Mouse (Mus musculus) CH12.LX (cell line): Measurements from ENCODE around the gene Pramef8. TPM values are rescaled to one million over a fixed set of nuclear protein-coding genes. Genes with fewer than 3 reads are reported as not detected.

Source experiments
- DNase-seq: peaks from one replicate; pipeline ENCODE4 v3.0.0-alpha.2; 2013; ENCODE audit errors: extremely low read depth
- H3K27ac ChIP-seq: 2 replicates; pipeline ENCODE4 v1.5.1; 2012; ENCODE audit warnings: low read depth, mild to moderate bottlenecking, control low read depth, moderate library complexity; ENCODE audit not compliant: insufficient read depth
- H3K27me3 ChIP-seq: replicated peaks from 2 replicates; pipeline ENCODE3; 2012; ENCODE audit warnings: inconsistent platforms
- H3K36me3 ChIP-seq, 2 experiments: replicated peaks in 1 of 2; 2 replicates each; pipeline versions ENCODE3 to v1.6.1; 2012; ENCODE audit warnings: inconsistent platforms in 1 of 2, low read length in 1 of 2, mild to moderate bottlenecking in 1 of 2, mixed read lengths in 1 of 2, moderate library complexity in 1 of 2; ENCODE audit not compliant: control insufficient read depth in 1 of 2, insufficient read depth in 1 of 2
- H3K4me1 ChIP-seq, 2 experiments: 2 replicates each; pipeline ENCODE4 v1.6.1; 2012; ENCODE audit warnings: inconsistent platforms in 1 of 2, moderate library complexity in 1 of 2; ENCODE audit not compliant: insufficient read depth in 2 of 2, control insufficient read depth in 1 of 2
- H3K4me2 ChIP-seq: 2 replicates; pipeline ENCODE4 v1.6.1; 2012; ENCODE audit warnings: low read depth, mild to moderate bottlenecking, control low read depth; ENCODE audit not compliant: poor library complexity, insufficient read depth, severe bottlenecking
- H3K4me3 ChIP-seq, 3 experiments: fragments of 150-350 bp in 1 of 3; sonication (generic) in 1 of 3; replicated peaks in 1 of 3; 2 replicates each; pipeline versions ENCODE3 to v1.5.1; 2011 to 2012; ENCODE audit warnings: low read depth in 2 of 3, low read length in 2 of 3, mild to moderate bottlenecking in 2 of 3, moderate library complexity in 2 of 3, control low read depth in 1 of 3, improper control_type of control experiment in 1 of 3, inconsistent platforms in 1 of 3, mixed read lengths in 1 of 3; ENCODE audit not compliant: poor library complexity in 1 of 3
- H3K79me2 ChIP-seq: replicated peaks from 2 replicates; pipeline ENCODE4 v1.6.1; 2012; ENCODE audit warnings: mild to moderate bottlenecking, moderate library complexity; ENCODE audit not compliant: control insufficient read depth, poor library complexity, insufficient read depth, severe bottlenecking; ENCODE audit errors: extremely low read depth
- H3K9ac ChIP-seq: 2 replicates; pipeline ENCODE4 v1.6.1; 2012; ENCODE audit warnings: low read depth, mild to moderate bottlenecking, control low read depth, moderate library complexity; ENCODE audit not compliant: insufficient read depth
- H3K9me3 ChIP-seq: replicated peaks from 2 replicates; pipeline ENCODE3; 2012; ENCODE audit warnings: low read length, inconsistent platforms, mixed read lengths
- CHD1 ChIP-seq: IDR thresholded peaks from 2 replicates; pipeline ENCODE4 v1.6.1; 2012; ENCODE audit warnings: low read depth, low read length, improper control_type of control experiment, inconsistent platforms
- CHD2 ChIP-seq: IDR thresholded peaks from 2 replicates; pipeline ENCODE4 v1.6.1; 2011; ENCODE audit warnings: low read length, improper control_type of control experiment
- CTCF ChIP-seq, 2 experiments: IDR thresholded peaks in 1 of 2; conservative IDR thresholded peaks in 1 of 2; 2 replicates each; pipeline ENCODE4 v1.5.1; 2011 to 2012; ENCODE audit warnings: low read depth in 2 of 2, low read length in 2 of 2, improper control_type of control experiment in 1 of 2, inconsistent platforms in 1 of 2, mild to moderate bottlenecking in 1 of 2, moderate library complexity in 1 of 2
- E2F4 ChIP-seq: IDR thresholded peaks from 2 replicates; pipeline ENCODE4 v1.6.1; 2011; ENCODE audit warnings: low read depth, low read length, improper control_type of control experiment; ENCODE audit not compliant: insufficient replicate concordance
- ELF1 ChIP-seq: IDR thresholded peaks from 2 replicates; pipeline ENCODE4 v1.6.1; 2014; ENCODE audit warnings: low read depth, mild to moderate bottlenecking, inconsistent platforms, low read length, improper control_type of control experiment
- HCFC1 ChIP-seq: IDR thresholded peaks from 2 replicates; pipeline ENCODE4 v1.6.1; 2012; ENCODE audit warnings: low read depth, mild to moderate bottlenecking, inconsistent platforms, low read length, improper control_type of control experiment
- IRF4 ChIP-seq: IDR thresholded peaks from 2 replicates; pipeline ENCODE4 v1.6.1; 2014; ENCODE audit warnings: low read depth, mild to moderate bottlenecking, inconsistent platforms, low read length, improper control_type of control experiment
- MAFK ChIP-seq: IDR thresholded peaks from 2 replicates; pipeline ENCODE4 v1.6.1; 2011; ENCODE audit warnings: low read length, improper control_type of control experiment; ENCODE audit not compliant: insufficient replicate concordance
- MAX ChIP-seq: IDR thresholded peaks from 2 replicates; pipeline ENCODE4 v1.6.1; 2011; ENCODE audit warnings: low read length, improper control_type of control experiment
- MAZ ChIP-seq: IDR thresholded peaks from 2 replicates; pipeline ENCODE4 v1.6.1; 2012; ENCODE audit warnings: low read depth, mild to moderate bottlenecking, inconsistent platforms, low read length, improper control_type of control experiment, moderate library complexity
- MEF2A ChIP-seq: IDR thresholded peaks from 2 replicates; pipeline ENCODE4 v1.6.1; 2014; ENCODE audit warnings: low read depth, mild to moderate bottlenecking, inconsistent platforms, low read length, improper control_type of control experiment, borderline replicate concordance
- MXI1 ChIP-seq: IDR thresholded peaks from 2 replicates; pipeline ENCODE4 v1.6.1; 2011; ENCODE audit warnings: mild to moderate bottlenecking, low read depth, low read length, improper control_type of control experiment
- MYC ChIP-seq: IDR thresholded peaks from 2 replicates; pipeline ENCODE4 v1.6.1; 2011; ENCODE audit warnings: low read depth, mild to moderate bottlenecking, improper control_type of control experiment, low read length
- NELFE ChIP-seq: IDR thresholded peaks from 2 replicates; pipeline ENCODE4 v1.6.1; 2011; ENCODE audit warnings: low read depth, low read length, improper control_type of control experiment
- NRF1 ChIP-seq: IDR thresholded peaks from 2 replicates; pipeline ENCODE4 v1.6.1; 2014; ENCODE audit warnings: low read depth, mild to moderate bottlenecking, inconsistent platforms, low read length, improper control_type of control experiment, moderate library complexity
- POLR2A ChIP-seq: IDR thresholded peaks from 2 replicates; pipeline ENCODE4 v1.6.1; 2011; ENCODE audit warnings: low read depth, mild to moderate bottlenecking, improper control_type of control experiment, low read length
- SMC3 ChIP-seq: IDR thresholded peaks from 2 replicates; pipeline ENCODE4 v1.6.1; 2011; ENCODE audit warnings: low read depth, low read length, improper control_type of control experiment
- TBP ChIP-seq: conservative IDR thresholded peaks from 2 replicates; pipeline ENCODE4 v1.6.1; 2011; ENCODE audit warnings: low read depth, low read length, improper control_type of control experiment
- UBTF ChIP-seq: IDR thresholded peaks from 2 replicates; pipeline ENCODE4 v1.6.1; 2012; ENCODE audit warnings: low read depth, mild to moderate bottlenecking, inconsistent platforms, low read length, improper control_type of control experiment, moderate library complexity
- USF2 ChIP-seq: conservative IDR thresholded peaks from 2 replicates; pipeline ENCODE4 v1.6.1; 2011; ENCODE audit warnings: low read depth, low read length, improper control_type of control experiment
- ZC3H11A ChIP-seq: IDR thresholded peaks from 2 replicates; pipeline ENCODE4 v1.6.1; 2012; ENCODE audit warnings: low read depth, mild to moderate bottlenecking, inconsistent platforms, low read length, improper control_type of control experiment
- ZKSCAN1 ChIP-seq: IDR thresholded peaks from 2 replicates; pipeline ENCODE4 v1.6.1; 2012; ENCODE audit warnings: low read depth, inconsistent platforms, low read length, improper control_type of control experiment, borderline replicate concordance
- ZNF384 ChIP-seq: IDR thresholded peaks from 2 replicates; pipeline ENCODE4 v1.6.1; 2012; ENCODE audit warnings: low read depth, low read length, improper control_type of control experiment, inconsistent platforms
- dilution Hi-C: fragments of 300-500 bp; cut with MboI; formaldehyde crosslinking; loops from 2 replicates; pipeline ENCODE4 v1.14.3; 2020; ENCODE audit warnings: low sequenced_read_pairs; ENCODE audit not compliant: extremely low pct_unique_long_range_greater_than_20kb, extremely low pct_ligation_motif_present
- in situ Hi-C: fragments of 300-500 bp; cut with MboI; formaldehyde crosslinking; loops from 3 replicates; pipeline ENCODE4 v1.14.3; 2019; ENCODE audit warnings: low sequenced_read_pairs, low pct_ligation_motif_present, low pct_unique_long_range_greater_than_20kb, mixed read lengths
- polyA plus RNA-seq: library from polyadenylated mRNA; unstranded; fragments of >175 nt; gene quantifications from 2 replicates; pipeline ENCODE4 v1.2.1, GENCODE M21; 2012; ENCODE audit warnings: low read depth; ENCODE audit not compliant: insufficient read length
- total RNA-seq, 2 experiments: library from RNA; depleted of rRNA; stranded (reverse); fragments of 300-350 nt in 1 of 2; fragments of >200 nt in 1 of 2; gene quantifications; 2 replicates each; pipeline ENCODE4 v1.2.3; 2012 to 2014

The Pramef8 gene
- total and polyA plus RNA-seq, 3 experiments, result 12.8 to 22.5 (median 15.0) TPM

DNA sequence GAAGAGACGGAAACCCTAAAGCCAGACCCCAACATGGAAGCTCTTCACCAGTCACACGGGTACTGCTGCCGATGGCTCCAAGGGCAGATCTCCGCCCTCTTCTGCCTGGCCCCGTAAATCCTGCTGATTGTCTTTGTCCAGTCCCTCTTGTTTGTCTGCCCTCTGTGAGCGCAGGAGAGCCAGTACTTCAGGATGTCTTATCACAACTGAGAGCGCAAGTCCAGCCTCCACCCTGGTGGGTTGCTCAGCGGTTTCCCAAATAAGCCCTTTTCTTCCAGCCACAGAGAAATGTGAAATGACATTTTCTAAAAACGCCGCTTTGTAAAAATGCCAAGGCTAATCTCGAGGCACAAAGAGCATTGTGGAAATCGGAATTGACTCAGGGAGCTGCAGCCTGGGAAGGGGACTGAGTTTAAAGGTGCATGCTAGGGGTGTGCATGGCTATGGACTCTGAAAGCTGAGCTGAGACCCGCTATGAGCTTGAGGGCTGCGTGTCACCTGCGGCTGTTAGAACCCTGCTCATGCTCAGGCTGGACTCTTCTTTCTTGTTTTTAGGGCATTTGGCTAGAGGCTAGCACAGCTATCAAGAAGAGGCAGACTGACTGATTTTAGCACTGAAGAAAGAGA lies 45.7 kb upstream of the Pramef8 start:
- Histone ChIP-seq H3K9ac (no peak overlapping the region), H3K4me3 (no peak overlapping the region), H3K4me1 (no peaks in the 10 kb centered on the region), H3K36me3 (no peaks in the 10 kb centered on the region), H3K9me3 (peaks cover 22% of the 10 kb centered on the region), H3K4me2 (no peak overlapping the region), H3K79me2 (no peaks in the 10 kb centered on the region), H3K27ac (no peak overlapping the region), H3K27me3 (peaks cover 15% of the 10 kb centered on the region)
- DNase-seq, result no peak
- TF ChIP-seq CHD2, result no peak
- TF ChIP-seq MAFK, result no peak
- no peak for TF ChIP-seq MYC
- no peak for TF ChIP-seq ELF1
- no peak for TF ChIP-seq CTCF (conservative IDR thresholded peaks at IDR 0.05 in 1 of 2, IDR thresholded peaks at IDR 0.05 in 1 of 2; ENCODE audit: low read depth in 2 of 2, low read length in 2 of 2)
- no peak for TF ChIP-seq HCFC1
- no peak for TF ChIP-seq MXI1
- TF ChIP-seq NRF1, result no peak
- no peak for TF ChIP-seq ZC3H11A
- no peak for TF ChIP-seq IRF4
- no peak for TF ChIP-seq SMC3
- no peak for TF ChIP-seq MEF2A
- TF ChIP-seq NELFE, result no peak
- in situ Hi-C loops (no loop called here), dilution Hi-C loops (no loop called here)

DNA sequence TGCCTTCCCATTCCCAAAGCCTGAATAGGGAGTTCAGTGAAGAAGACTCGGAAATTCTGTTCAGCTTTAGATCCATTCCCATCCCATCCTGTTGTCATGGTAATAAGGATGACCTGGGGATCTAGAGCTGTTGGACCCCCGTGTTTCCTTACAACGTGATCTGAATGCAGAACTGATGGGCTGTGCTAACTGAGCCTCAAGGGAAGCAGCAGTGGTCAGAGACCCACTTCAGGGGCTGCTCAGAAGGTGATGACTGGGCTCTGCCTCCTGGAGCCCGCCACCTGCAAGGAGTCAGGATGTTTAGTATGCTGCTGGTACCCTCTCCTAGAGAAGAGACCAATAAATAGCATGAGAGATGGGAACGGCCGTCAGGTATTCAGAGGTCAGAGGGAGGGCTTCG lies 32.7 kb upstream of the Pramef8 start:
- no peak overlapping the region for H3K4me3 ChIP-seq
- H3K4me1 ChIP-seq, result no peaks in the 10 kb centered on the region
- TF ChIP-seq MAZ (no peak), CHD1 (no peak), MAX (no peak), POLR2A (no peak), ZKSCAN1 (no peak), MYC (no peak), USF2 (no peak), MAFK (no peak), MEF2A (no peak), MXI1 (no peak), UBTF (no peak), ELF1 (no peak), NELFE (no peak), E2F4 (no peak), ZNF384 (no peak), TBP (no peak)
- TF ChIP-seq, all 38 proteins: peak for 0
- H3K79me2 ChIP-seq, result no peaks in the 10 kb centered on the region
- H3K36me3 ChIP-seq, result no peaks in the 10 kb centered on the region
- H3K9ac ChIP-seq, result no peak overlapping the region
- no peak for DNase-seq
- H3K27ac ChIP-seq, result no peak overlapping the region
- dilution Hi-C loops, result no loop called here
- peaks cover 47% of the 10 kb centered on the region for H3K27me3 ChIP-seq
- in situ Hi-C loops, result no loop called here
- H3K9me3 ChIP-seq, result no peaks in the 10 kb centered on the region
- no peak overlapping the region for H3K4me2 ChIP-seq
